Mouse (Mus musculus): ENCODE measurements at regions not wholly inside any gene's neighbourhood (a gene's known extent, or its start where the extent isn't known, plus 50 kb on each side); places are given as distances from the start of the nearest gene placed in this dataset.

- H3K36me3 ChIP-seq (ENCODE audit: control insufficient read depth, insufficient read depth, low read length), result no peaks in the 10 kb centered on the region
- H3K27me3 ChIP-seq (ENCODE audit: control insufficient read depth, insufficient read depth, low read length), result no peaks in the 10 kb centered on the region
- H3K79me2 ChIP-seq (ENCODE audit: control insufficient read depth, insufficient read depth, low read length), result no peaks in the 10 kb centered on the region
- no peak for DNase-seq (ENCODE audit: extremely low read depth, low read depth, low spot score)
- H3K4me3 ChIP-seq (ENCODE audit: insufficient read depth, low read depth, low read length), result no peak overlapping the region
- H3K4me1 ChIP-seq (ENCODE audit: control insufficient read depth, insufficient read depth, low read length), result no peaks in the 10 kb centered on the region
- WGBS, result 80% methylated on average over 3 of the region's 3 CpGs
- no peak overlapping the region for H3K27ac ChIP-seq (replicated peaks; ENCODE audit: insufficient read depth, low read depth, low read length)
- H3K9ac ChIP-seq (ENCODE audit: low read depth, low read length), result no peak overlapping the region
- TF ChIP-seq POLR2A (IDR thresholded peaks at IDR 0.05; ENCODE audit: extremely low read depth, insufficient read depth, low read length), result no peak
- TF ChIP-seq CTCF (IDR thresholded peaks at IDR 0.05; ENCODE audit: low read depth, low read length), result no peak
Observed at GRCm38 (mm10) chr4:152994206-152994605, 488.4 kb downstream of the Ajap1 start.

- H3K27me3 ChIP-seq (ENCODE audit: control insufficient read depth, insufficient read depth, low read length), result no peaks in the 10 kb centered on the region
- no peaks in the 10 kb centered on the region for H3K79me2 ChIP-seq (ENCODE audit: control insufficient read depth, insufficient read depth, low read length)
- H3K4me3 ChIP-seq (ENCODE audit: insufficient read depth, low read depth, low read length), result no peak overlapping the region
- no peak for DNase-seq (ENCODE audit: extremely low read depth, low read depth, low spot score)
- no peak overlapping the region for H3K27ac ChIP-seq (replicated peaks; ENCODE audit: insufficient read depth, low read depth, low read length)
- no peak overlapping the region for H3K9ac ChIP-seq (ENCODE audit: low read depth, low read length)
- WGBS, result 82% methylated on average over 5 of the region's 5 CpGs
- H3K4me1 ChIP-seq (ENCODE audit: control insufficient read depth, insufficient read depth, low read length), result no peaks in the 10 kb centered on the region
- no peaks in the 10 kb centered on the region for H3K36me3 ChIP-seq (ENCODE audit: control insufficient read depth, insufficient read depth, low read length)
- TF ChIP-seq CTCF (IDR thresholded peaks at IDR 0.05; ENCODE audit: low read depth, low read length), result no peak
- no peak for TF ChIP-seq POLR2A (IDR thresholded peaks at IDR 0.05; ENCODE audit: extremely low read depth, insufficient read depth, low read length)
Observed at GRCm38 (mm10) chr4:152990266-152990665, 492.3 kb downstream of the Ajap1 start.

- TF ChIP-seq CTCF (IDR thresholded peaks at IDR 0.05; ENCODE audit: low read depth, low read length) (no peak), POLR2A (IDR thresholded peaks at IDR 0.05; ENCODE audit: extremely low read depth, insufficient read depth, low read length) (no peak)
- DNase-seq (ENCODE audit: extremely low read depth, low read depth, low spot score), result no peak
- H3K27ac ChIP-seq (replicated peaks; ENCODE audit: insufficient read depth, low read depth, low read length), result no peak overlapping the region
- H3K36me3 ChIP-seq (ENCODE audit: control insufficient read depth, insufficient read depth, low read length), result no peaks in the 10 kb centered on the region
- H3K27me3 ChIP-seq (ENCODE audit: control insufficient read depth, insufficient read depth, low read length), result no peaks in the 10 kb centered on the region
- no peaks in the 10 kb centered on the region for H3K79me2 ChIP-seq (ENCODE audit: control insufficient read depth, insufficient read depth, low read length)
- WGBS, result 73% methylated on average over 4 of the region's 4 CpGs
- H3K4me3 ChIP-seq (ENCODE audit: insufficient read depth, low read depth, low read length), result no peak overlapping the region
- no peaks in the 10 kb centered on the region for H3K4me1 ChIP-seq (ENCODE audit: control insufficient read depth, insufficient read depth, low read length)
- no peak overlapping the region for H3K9ac ChIP-seq (ENCODE audit: low read depth, low read length)
Observed at GRCm38 (mm10) chr4:152987726-152988125, 494.9 kb downstream of the Ajap1 start.

GRCm38 (mm10) chr4:152975012-152975675 lies 497.5 kb upstream of the Kcnab2 start:
- H3K4me3 ChIP-seq (ENCODE audit: insufficient read depth, low read depth, low read length), result no peak overlapping the region
- no peak for DNase-seq (ENCODE audit: extremely low read depth, low read depth, low spot score)
- no peaks in the 10 kb centered on the region for H3K27me3 ChIP-seq (ENCODE audit: control insufficient read depth, insufficient read depth, low read length)
- no peak for TF ChIP-seq POLR2A (IDR thresholded peaks at IDR 0.05; ENCODE audit: extremely low read depth, insufficient read depth, low read length)
- no peak for TF ChIP-seq CTCF (IDR thresholded peaks at IDR 0.05; ENCODE audit: low read depth, low read length)
- no peaks in the 10 kb centered on the region for H3K36me3 ChIP-seq (ENCODE audit: control insufficient read depth, insufficient read depth, low read length)
- no peak overlapping the region for H3K9ac ChIP-seq (ENCODE audit: low read depth, low read length)
- 79% methylated on average over 8 of the region's 8 CpGs for WGBS
- no peak overlapping the region for H3K27ac ChIP-seq (replicated peaks; ENCODE audit: insufficient read depth, low read depth, low read length)
- H3K79me2 ChIP-seq (ENCODE audit: control insufficient read depth, insufficient read depth, low read length), result no peaks in the 10 kb centered on the region
- no peaks in the 10 kb centered on the region for H3K4me1 ChIP-seq (ENCODE audit: control insufficient read depth, insufficient read depth, low read length)

GRCm38 (mm10) chr4:152963001-152963400 lies 485.3 kb upstream of the Kcnab2 start:
- DNase-seq (ENCODE audit: extremely low read depth, low read depth, low spot score), result peak; percentile 15
- H3K27me3 ChIP-seq (ENCODE audit: control insufficient read depth, insufficient read depth, low read length), result no peaks in the 10 kb centered on the region
- no peak overlapping the region for H3K9ac ChIP-seq (ENCODE audit: low read depth, low read length)
- no peak for TF ChIP-seq POLR2A (IDR thresholded peaks at IDR 0.05; ENCODE audit: extremely low read depth, insufficient read depth, low read length)
- no peak for TF ChIP-seq CTCF (IDR thresholded peaks at IDR 0.05; ENCODE audit: low read depth, low read length)
- H3K4me3 ChIP-seq (ENCODE audit: insufficient read depth, low read depth, low read length), result no peak overlapping the region
- no peaks in the 10 kb centered on the region for H3K36me3 ChIP-seq (ENCODE audit: control insufficient read depth, insufficient read depth, low read length)
- WGBS, result 71% methylated on average over 6 of the region's 6 CpGs
- no peak overlapping the region for H3K27ac ChIP-seq (replicated peaks; ENCODE audit: insufficient read depth, low read depth, low read length)
- no peaks in the 10 kb centered on the region for H3K4me1 ChIP-seq (ENCODE audit: control insufficient read depth, insufficient read depth, low read length)
- H3K79me2 ChIP-seq (ENCODE audit: control insufficient read depth, insufficient read depth, low read length), result no peaks in the 10 kb centered on the region

- H3K36me3 ChIP-seq (ENCODE audit: control insufficient read depth, insufficient read depth, low read length), result no peaks in the 10 kb centered on the region
- H3K79me2 ChIP-seq (ENCODE audit: control insufficient read depth, insufficient read depth, low read length), result no peaks in the 10 kb centered on the region
- no peak overlapping the region for H3K27ac ChIP-seq (replicated peaks; ENCODE audit: insufficient read depth, low read depth, low read length)
- no peak for DNase-seq (ENCODE audit: extremely low read depth, low read depth, low spot score)
- no peaks in the 10 kb centered on the region for H3K27me3 ChIP-seq (ENCODE audit: control insufficient read depth, insufficient read depth, low read length)
- TF ChIP-seq CTCF (IDR thresholded peaks at IDR 0.05; ENCODE audit: low read depth, low read length) (no peak), POLR2A (IDR thresholded peaks at IDR 0.05; ENCODE audit: extremely low read depth, insufficient read depth, low read length) (no peak)
- H3K9ac ChIP-seq (ENCODE audit: low read depth, low read length), result no peak overlapping the region
- no peak overlapping the region for H3K4me3 ChIP-seq (ENCODE audit: insufficient read depth, low read depth, low read length)
- H3K4me1 ChIP-seq (ENCODE audit: control insufficient read depth, insufficient read depth, low read length), result no peaks in the 10 kb centered on the region
Observed at GRCm38 (mm10) chr4:152962165-152962564, 484.5 kb upstream of the Kcnab2 start.

All from liver, adult 2 months (tissue).